Mouse (Mus musculus) NIH3T3 (cell line): Measurements from ENCODE around the gene Sept8.
A peak's percentile ranks its signal among the peaks of the same experiment; 100 is the strongest.
"Not testable (repeated sequence)": the region's sequence is repeated elsewhere in the genome, so short reads cannot be mapped to it uniquely, and the experiment has no call there.

Source experiments
- DNase-seq: peaks from one replicate; pipeline ENCODE4 v3.0.0-alpha.2; 2012; ENCODE audit warnings: low read depth

Sept8 gene

DNA sequence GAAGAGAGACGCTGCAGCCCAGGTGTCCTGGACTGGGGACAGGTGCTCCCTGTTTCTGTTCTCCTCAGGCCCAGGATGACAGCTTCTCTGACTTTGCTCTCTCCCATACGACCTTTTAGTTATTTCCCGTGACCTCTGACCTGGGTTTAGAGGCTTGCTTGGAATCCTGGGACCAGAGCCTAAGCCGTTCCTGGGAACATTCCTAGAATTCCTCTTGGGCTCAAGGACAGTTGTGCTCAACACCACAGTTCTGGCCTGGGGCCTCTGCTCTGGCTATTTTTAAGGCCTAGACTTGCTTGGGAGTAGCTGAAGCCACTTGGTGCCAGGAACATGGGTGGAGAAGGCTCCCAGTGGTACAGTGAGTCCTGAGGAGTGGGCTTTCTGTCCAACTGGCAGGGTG, 6.4 kb downstream of the Sept8 start:
- DNase-seq = no peak

DNA sequence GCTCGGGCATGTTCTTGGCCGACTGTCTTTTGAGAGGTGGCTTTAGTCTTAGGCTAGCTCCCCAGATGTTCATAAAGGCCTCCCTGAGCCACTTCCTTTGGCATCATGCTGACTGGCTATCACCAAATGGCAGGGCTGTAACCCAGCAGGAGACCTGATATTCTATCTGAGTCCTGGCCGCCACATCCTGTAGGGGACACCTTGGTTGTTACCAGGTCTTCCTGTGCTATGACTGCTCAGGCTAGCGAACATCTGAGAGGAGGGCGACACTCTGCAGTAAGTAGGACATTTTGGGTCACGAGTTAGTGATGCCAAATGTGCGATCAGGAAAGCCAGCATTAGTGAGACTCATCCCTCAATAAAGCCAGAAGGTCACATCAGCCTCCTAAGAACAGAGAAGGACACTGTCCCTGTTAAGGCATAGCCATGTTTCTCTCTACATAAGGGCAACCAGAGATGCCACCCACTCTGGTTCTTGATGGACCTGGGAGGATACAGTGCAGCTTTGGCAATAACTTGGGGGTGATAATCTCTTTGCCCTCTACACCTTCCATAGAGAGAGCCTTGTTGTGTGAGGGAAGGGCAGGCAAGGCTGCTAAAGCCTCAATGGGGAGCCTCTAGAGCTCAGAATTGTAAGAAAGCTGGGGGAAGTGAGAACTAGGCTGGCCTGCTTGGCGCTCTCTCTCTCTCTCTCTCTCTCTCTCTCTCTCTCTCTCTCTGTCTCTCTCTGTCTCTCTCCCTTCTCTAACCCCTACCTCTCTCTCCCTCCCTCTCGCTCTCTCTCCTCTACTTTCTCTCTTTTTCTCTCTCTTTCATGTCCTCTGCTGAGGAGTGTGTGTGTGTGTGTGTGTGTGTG, 9.6 kb downstream of the Sept8 start:
- DNase-seq = no peak

DNA sequence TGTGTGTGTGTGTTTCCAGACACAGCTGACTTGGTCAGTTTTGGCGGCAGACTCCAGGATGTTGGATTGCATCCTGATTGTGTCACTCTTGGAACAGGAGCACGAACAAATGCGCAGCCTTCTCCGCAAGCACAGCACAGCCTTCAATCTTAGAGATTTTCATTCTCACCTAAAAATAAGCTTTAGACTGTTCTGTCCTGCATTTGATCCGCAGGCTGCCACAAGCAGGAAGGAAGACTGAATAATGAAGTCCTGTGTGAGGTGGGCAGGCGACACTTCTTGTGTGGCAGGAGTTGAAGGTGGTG, 10.1 kb downstream of the Sept8 start:
- peak; percentile 74 for DNase-seq

DNA sequence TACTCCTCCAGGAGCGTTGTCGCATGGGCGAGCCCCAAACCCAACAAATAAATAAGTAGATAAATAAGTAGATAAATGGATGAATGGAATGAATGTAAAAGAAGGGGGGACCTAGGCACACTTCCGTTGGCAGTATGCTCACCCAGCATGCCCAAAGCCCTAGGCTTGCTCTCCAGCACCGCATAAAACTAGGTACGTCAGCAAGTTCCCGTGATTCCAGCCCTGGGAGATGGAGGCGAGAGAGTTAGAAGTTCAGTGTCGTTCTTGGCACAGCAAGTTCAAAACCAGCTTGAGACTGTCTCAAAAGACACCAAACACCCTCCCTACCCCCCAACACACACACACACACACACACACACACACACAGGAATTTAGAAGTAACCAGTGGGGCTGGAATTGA, 10.9 kb downstream of the Sept8 start:
- DNase-seq = no peak

DNA sequence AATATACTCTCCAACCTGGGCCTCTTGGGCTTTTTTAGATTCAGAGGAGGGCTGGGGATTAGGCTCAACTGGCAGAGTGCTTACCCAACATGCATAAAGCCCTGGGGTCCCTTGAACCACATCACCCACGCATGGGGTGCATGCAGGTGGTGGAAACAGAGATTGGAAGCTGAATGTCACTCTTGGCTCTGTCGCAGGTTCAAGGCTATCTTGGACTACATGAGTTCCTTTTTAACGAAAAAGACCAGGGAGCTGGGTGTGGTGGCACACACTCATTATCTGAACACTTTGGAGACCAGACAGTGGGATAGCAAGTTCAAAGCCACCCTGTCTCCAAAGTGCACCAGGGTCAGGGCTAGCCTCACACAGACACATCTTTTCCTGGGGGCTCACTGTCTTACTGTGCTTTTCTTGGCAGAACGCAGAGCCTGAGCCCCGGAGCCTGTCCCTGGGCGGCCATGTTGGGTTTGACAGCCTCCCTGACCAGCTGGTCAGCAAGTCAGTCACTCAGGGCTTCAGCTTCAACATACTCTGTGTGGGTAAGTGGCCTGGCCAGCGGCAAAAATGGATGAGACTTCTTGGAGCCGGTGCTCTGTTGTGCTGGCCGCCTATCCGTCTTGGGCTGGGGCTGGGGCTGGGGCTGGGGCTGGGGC, 12.6 kb downstream of the Sept8 start:
- no peak for DNase-seq

DNA sequence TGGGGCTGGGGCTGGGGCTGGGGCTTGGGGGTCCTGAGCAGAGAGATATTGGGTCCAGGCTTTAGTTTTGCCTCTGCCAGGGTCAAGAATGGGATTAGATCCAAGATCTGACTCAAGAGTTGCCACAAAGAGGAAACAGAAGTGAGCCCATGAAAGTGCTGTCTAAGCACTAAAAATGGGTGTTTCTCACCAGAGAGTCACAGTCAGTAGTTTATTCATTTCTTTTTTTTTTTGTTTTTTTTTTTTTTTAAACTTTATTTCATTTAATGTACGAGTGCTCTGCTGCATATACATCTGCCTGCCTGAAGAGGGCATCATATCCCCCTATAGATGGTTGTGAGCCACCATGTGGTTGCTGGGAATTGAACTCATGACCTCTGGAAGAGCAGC, 13.2 kb downstream of the Sept8 start:
- peak; percentile 42 for DNase-seq

DNA sequence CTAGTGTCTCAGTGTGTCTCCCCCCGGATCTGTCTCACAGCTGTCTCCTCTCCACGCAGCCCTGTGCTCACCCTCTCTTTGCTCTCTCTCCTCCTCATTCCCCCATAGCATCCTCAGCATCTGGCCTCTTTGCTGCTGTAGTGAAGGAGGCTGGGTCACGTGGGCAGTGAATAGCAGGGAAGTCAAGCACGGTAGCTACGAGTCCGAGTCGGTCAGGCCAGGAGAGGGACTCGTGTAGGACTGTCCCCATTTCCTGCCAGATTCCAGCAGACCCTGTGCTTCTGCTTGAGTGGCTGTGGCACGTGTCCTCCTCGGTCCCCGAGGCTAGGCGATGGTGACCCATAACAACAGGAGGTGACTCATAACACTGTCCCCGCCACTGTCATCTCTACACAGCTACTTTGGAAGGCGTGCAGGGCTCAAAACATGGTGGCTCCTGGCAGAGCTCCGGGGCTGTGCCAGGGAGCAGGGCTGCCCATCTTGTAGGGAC, 20.0 kb downstream of the Sept8 start:
- DNase-seq = no peak

DNA sequence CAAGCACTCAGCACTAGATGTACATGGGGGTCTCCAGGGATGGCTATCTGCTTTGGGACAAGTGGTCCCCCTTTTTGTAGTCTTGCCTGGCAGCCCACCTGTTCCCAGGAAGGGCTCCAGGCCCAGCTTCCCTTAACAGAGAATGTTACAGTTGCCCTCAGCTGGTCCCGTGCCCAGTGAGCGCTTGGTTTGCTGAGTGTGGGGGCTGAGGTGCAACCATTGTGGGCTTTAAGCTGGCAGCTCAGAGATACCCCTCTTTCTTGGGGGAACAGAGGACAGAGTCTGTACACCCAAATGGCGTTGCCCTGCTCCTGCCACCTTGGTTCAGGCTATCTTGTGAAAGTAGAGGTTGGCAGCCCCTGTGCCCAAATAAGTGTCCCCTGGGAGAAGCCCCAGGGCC, 21.3 kb downstream of the Sept8 start:
- DNase-seq = no peak

DNA sequence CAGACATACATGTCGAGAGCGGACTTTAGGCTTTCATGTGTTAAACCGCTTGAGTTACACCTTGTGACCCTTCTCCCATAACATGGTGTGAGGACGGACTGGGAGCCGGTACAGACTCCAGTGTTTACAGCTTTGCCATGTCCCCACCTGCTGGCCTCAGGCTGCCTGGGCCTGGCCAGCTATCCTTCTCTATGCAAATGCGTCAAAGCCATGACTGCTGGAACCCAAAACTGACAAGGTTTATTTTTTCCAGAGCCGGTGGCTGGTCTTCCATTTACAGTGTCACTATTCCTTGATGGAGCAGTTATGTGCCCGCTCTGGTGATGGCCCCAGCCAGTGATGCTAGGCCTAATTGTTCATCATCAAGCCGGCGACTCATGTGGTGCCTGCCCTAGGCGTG, 22.2 kb downstream of the Sept8 start:
- DNase-seq = no peak

DNA sequence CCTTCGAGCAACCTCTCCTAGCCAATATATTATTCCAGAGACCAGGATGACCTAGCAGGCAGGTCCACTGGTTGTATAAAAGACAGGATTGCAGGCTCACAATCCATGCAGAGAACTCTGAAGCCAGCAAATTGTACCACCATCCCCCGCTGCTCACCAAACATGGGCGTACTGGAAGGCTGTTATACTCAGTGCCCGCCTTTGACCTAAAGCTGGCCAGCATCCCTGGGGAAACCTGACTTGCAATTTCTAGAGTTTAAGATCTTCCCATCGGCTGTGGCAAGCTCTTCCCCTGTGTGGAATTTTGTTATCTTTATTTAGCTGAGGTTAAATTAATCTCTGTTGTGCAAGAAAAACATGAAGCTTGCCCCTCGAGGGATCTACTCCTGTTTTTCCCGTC, 24.0 kb downstream of the Sept8 start:
- peak; percentile 67 for DNase-seq

DNA sequence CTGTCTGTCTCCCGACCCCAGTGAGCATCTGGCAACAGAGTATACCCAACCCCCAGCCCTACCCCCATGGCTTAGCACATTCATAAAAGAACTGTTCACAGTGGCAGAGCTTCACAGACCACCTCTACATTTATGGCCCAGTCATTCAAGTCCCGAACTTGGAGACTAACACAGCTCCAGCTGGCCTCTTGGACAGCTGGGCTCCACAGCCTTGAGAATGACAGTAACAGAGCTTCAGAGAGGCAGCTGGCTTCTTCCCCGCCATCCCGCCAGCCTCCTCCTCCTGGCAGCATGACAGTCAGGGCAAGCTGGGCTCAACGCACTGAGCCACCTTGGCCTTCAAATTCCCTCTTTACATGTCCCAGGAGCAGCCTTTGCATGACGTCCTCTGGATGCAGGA, 27.2 kb downstream of the Sept8 start:
- DNase-seq = no peak

DNA sequence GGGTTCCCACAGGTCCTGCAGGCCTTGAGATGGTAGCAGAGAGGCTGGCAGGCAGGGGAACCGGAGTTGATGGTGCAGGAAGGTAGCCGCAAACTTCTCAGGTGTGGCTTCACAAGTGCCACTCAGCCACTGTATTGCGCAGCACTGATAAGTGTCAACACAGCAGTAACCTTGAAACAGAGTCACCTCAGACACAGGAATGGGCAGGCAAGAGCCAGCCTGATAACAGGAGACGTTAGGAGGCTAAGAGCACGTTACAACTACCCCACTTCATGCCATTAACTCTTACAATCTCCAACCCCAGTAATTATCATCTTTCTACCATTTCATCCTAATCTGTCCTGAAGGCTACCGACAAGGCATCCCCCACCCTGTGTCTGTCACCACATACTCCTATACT, 28.5 kb downstream of the Sept8 start:
- DNase-seq = no peak

DNA sequence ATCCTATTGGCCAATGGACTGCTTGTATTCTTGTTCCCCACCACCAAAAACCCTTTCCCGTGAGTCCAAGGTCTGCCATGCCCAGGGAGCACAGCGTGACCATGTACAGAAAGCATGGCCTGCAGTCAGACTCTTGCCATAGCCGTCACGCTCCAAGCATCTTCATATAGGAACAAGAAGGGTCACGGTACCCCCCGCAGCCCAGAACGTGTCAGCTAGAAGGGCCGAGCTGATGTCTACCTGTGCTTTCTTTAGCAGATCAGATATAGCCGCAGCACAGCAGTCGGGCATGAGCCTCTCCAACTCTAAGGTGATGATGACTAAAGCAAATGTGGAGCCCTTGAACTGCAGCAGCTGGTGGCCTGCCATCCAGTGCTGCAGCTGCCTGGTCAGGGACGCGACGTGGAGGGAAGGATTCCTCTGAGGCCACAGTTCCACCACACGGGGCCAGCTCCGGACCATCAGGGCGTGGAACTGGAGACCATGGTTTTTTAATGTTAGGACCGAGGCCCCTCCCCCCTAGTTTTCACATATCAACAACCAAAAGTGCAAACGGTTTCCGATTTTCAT, 29.1 kb downstream of the Sept8 start:
- no peak for DNase-seq

DNA sequence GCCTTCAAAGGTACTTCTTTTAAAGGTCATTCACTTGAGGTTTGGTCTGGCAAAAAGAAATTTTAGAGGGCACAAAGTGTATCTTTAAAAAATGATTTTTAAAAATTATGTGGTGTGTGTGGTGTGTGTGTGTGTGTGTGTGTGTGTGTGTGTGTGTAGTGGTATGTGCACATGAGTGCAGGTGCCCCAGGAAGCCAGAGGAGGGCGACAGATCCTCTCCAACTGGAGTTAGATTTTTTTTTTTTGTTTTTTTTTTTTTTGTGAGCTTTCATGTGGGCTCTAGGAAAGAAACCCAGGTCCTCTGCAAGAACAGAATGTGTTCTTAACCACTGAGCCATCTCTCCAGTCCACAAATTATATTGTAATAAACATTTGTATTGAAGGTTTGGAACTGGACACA, 31.7 kb downstream of the Sept8 start:
- no peak for DNase-seq

DNA sequence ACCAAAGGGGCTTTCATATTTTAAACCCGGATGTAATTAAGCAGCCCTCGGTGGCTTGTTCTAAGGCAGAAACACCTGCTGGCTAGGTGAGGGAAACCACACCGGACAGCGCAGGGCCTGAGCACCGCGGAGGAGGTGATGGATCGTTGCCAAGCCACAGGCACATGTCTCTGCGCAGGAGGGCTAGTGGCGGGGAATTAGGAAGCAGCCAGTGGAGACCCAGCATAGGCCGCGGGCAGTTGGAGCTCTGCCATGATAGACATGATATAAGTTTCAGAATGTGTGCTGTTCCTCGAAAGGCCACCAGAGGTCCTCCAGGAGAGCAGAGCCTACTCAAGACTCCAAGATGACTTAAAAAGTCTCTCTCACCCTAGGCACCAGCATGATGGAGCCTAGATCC, 32.7 kb downstream of the Sept8 start:
- DNase-seq = peak; percentile 34

DNA sequence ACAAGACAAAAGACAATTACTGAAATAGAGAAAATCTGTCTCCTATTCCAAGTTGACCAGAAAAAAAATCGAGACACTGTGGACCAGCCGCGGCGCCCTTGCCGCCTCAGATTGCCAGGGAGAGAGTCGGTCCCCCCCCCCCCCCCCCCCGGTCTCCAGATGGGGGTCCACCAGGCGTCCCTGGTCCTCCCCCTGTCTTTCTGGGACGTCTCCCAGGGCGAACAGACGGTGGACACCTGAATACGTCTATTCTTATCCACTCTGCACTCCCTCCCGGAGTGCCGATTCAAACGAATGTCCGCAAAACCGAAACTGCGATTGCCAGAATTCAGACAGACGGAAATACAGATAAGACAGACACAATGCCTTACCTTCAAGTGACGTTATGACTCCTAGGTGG, 37.5 kb downstream of the Sept8 start:
- not testable (repeated sequence) for DNase-seq

DNA sequence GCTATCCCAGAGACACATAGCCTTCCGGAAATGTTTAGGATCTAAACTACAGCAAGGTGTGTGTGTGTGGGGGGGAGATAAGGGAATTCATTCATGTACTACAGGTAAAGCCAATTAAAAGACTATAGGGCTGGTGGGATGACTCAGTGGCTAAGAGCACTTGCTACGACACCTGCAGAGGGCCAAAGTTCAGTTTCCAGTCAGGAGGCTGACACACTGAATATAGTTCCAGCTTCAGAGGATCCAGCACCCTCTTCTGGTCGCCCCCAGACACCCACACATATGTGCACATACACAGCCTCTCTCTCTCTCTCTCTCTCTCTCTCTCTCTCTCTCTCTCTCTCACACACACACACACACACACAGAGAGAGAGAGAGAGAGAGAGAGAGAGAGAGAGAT, 38.9 kb downstream of the Sept8 start:
- DNase-seq = not testable (repeated sequence)

DNA sequence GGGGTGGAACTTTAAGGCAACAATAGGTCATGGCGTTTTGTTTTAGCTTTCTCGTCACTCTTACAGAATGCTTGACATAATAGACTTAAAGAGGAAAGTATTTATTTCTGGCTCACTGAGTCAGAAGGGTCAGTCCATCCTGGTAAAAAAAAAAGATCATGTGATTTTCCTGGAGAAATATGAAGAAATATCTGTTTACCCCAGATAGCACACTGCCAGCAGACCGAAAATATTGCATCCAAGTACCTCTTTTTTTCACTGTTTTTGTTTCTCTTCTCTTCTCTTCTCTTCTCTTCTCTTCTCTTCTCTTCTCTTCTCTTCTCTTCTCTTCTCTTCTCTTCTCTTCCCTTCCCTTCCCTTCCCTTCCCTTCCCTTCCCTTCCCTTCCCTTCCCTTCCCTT, 40.9 kb downstream of the Sept8 start:
- peak; percentile 46 for DNase-seq

DNA sequence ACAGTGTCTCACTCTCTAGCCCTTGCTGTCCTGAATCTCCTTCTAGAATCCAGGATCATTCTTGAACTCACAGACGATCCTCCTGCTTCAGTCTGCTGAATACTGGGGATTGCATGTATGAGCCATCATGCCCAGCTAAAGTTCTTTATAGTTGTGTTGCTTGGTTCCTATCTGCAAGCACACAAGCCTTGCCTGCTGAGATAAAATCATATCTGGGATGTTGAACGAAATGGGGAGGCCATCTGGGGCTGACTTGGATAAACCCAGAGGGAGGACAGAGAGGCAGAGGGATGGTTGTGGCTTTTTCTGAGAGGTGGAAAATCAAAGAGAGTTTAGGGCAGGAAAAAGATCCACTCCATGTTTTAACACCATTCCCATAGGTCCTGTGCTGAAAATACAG, 42.9 kb downstream of the Sept8 start:
- no peak for DNase-seq

DNA sequence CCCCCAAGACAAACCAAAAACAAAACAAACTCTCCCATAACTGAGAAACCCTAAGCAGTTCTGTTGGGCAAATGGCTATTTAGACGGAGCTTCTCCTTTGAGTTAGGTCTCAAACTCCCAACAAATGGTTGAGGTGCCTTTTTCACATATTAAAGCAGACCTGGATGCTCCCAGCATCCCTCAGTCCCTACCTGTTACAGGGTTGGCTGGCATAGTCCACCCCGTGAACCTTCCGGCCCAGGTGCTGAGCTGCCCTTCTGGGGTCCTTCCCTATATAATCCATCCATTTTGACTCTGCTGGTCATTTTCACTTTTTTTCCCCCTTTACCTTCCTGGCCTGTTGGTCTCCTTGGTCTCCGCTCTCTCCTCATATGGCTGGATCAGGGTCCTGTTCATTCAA, 47.6 kb downstream of the Sept8 start:
- DNase-seq = no peak

DNA sequence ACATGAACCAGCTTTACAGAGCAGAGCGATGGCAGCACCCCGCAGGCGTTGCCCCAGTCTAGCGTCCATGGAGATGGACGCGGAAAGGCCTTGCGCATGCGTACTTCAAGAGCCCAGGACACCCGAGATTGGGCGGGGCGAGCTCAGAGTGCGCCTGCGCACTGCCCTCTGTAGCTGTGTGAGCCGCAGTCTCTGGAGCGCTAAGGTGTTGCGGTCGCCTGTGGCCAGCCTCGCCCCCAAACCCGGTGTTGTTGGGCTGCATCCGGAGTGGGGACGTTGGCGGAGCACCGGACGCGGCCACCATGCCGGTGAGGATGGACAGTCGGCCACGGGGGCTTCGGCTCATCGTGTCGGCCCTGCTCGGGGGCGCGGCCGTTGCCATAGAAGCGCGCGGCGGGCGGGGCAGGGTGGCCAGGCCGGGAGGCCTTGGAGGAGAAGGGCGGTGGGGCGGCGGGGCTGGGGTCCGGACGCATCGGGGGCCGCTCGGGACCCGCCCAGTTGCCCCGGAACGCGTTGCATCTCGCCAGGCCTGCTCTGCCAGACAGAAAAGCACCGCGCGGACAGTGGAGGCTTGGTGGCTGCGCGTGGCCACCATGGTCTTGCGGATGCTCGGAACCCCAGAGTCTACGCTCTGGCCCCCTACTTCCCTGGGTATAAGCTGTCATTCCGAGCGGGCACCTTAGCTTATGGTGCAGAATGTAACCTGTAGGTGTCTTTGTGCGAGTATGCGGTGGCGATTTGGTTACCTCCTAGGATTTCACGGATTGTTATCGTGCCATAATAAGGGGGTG, 48.4 kb downstream of the Sept8 start, which contains the start of gene Kif3a:
TSS of gene Kif3a (plus strand) at position 156 of the 791 bp plus-strand sequence.
- DNase-seq = peak; percentile 99

DNA sequence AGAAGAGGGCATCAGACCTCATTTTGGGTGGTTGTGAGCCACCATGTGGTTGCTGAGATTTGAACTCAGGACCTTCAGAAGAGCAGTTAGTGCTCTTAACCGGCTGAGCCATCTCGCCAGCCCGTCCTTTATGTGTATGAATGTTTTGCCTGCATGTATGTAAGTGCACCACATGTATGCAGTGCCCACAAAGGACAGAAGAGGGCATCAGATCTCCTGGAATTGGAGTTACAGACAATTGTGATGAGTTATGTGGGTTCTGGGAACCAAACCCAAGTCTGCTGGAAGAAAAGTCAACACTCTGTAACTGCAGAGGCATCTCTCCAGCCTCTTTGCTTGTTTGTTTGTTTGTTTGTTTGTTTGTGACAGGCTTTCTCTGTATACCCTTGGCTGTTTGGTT, 61.5 kb downstream of the Sept8 start:
- peak; percentile 11 for DNase-seq

DNA sequence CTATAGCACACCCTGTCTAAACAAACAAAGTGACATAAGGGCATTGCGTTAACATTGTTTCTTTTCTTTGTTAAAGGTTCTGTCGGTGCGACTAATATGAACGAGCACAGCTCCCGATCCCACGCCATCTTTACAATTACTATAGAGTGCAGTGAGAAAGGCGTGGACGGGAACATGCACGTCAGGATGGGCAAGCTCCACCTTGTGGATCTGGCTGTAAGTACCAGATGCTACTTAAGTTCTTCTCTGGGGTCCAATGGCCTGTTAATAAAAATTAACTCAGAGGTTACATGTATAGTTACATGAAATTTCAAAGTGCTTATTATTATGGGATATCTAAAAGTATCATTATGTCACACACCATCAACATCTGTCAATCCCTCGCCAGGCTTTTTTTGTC, 64.1 kb downstream of the Sept8 start:
- peak; percentile 19 for DNase-seq
